Mouse (Mus musculus): ENCODE results near the gene Arhgap32. TPM values are rescaled to one million over a fixed set of nuclear protein-coding genes. Genes with fewer than 3 reads are reported as not detected.
A peak's percentile ranks its signal among the peaks of the same experiment; 100 is the strongest.

The Arhgap32 gene
- total RNA-seq (2014; rRNA removed), result 40.9 and 47.6 TPM in 2 replicates
- polyA plus RNA-seq (2015; fragmentation: Nextera tagmentation; extraction: Ambion mirVana), result 8.6 and 12.9 TPM in 2 replicates

DNA sequence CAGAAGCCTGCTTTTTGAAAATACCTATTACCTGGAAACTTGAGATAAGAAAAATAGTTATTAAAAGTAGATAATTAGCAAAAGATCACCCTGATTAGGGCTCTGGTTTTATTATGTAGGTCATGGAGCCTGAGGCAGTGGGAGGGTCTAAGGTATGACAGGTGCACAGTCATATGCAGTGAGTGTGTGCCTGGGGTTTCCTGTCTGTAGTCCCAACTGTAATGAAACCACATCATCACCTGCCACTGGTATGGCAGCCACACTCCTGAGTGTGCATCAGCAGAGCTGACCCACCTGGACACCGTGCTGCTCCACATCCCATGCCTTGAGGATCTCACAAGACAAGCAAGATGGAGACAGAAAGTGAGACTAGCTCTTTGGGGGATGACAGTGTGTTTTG lies at the start of gene Arhgap32:
Gene Arhgap32 (plus strand): TSS at position 351 of the 400 bp plus-strand sequence.
- no peaks in the 10 kb centered on the region for H3K36me3 ChIP-seq (ENCODE audit: insufficient read depth)
- TF ChIP-seq CTCF (IDR thresholded peaks at IDR 0.05; ENCODE audit: low read depth), result no peak
- no peak within 1 kb of the TSS for H3K9ac ChIP-seq
- no peak within 1 kb of the TSS for H3K4me2 ChIP-seq (ENCODE audit: low read depth)
- peaks cover 6% of the 10 kb centered on the region; the same call in 1 of the 2 replicates for H3K4me1 ChIP-seq (ENCODE audit: insufficient read depth)
- no peaks in the 10 kb centered on the region for H3K9me3 ChIP-seq (ENCODE audit: low read length)
- H3K4me3 ChIP-seq (ENCODE audit: low read depth, low read length), result no peak within 1 kb of the TSS
- DNase-seq (no peak), ATAC-seq (no peak)
- no peaks in the 10 kb centered on the region for H3K27me3 ChIP-seq (ENCODE audit: insufficient read depth, low read length)
- WGBS, result 100% methylated on average over 1 of the region's 1 CpGs
- H3K27ac ChIP-seq (ENCODE audit: low read depth, low read length), result no peak within 1 kb of the TSS

DNA sequence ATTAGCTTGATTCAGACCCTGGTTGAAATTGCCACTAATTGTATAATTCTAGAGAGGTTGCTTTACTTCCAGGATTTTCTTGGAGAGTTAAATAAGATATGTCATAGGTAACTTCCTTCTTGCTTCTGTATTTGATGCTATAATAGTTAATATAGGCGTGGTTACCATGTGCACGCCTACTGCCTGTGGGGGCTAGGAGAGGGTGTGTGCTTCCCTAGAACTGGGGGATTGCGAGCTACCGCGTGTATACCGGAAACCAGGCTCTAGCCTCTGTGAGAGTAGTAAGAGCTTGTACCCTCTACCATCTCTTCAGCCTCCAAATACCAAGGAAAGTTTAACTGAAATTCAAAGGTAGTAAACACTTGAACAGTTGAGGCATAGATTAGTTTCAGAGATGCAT lies 43.2 kb upstream of the Arhgap32 start:
- 96% methylated on average over 6 of the region's 6 CpGs for WGBS
- no peak overlapping the region for H3K9ac ChIP-seq
- DNase-seq, result no peak
- no peak for ATAC-seq
- no peaks in the 10 kb centered on the region for H3K36me3 ChIP-seq (ENCODE audit: insufficient read depth)
- no peak overlapping the region for H3K4me2 ChIP-seq (ENCODE audit: low read depth)
- no peak for TF ChIP-seq CTCF (IDR thresholded peaks at IDR 0.05; ENCODE audit: low read depth)
- no peaks in the 10 kb centered on the region for H3K4me1 ChIP-seq (ENCODE audit: insufficient read depth)
- H3K27ac ChIP-seq (ENCODE audit: low read depth, low read length), result no peak overlapping the region
- H3K9me3 ChIP-seq (ENCODE audit: low read length), result no peaks in the 10 kb centered on the region
- H3K4me3 ChIP-seq (ENCODE audit: low read depth, low read length), result no peak overlapping the region
- no peaks in the 10 kb centered on the region for H3K27me3 ChIP-seq (ENCODE audit: insufficient read depth, low read length)

DNA sequence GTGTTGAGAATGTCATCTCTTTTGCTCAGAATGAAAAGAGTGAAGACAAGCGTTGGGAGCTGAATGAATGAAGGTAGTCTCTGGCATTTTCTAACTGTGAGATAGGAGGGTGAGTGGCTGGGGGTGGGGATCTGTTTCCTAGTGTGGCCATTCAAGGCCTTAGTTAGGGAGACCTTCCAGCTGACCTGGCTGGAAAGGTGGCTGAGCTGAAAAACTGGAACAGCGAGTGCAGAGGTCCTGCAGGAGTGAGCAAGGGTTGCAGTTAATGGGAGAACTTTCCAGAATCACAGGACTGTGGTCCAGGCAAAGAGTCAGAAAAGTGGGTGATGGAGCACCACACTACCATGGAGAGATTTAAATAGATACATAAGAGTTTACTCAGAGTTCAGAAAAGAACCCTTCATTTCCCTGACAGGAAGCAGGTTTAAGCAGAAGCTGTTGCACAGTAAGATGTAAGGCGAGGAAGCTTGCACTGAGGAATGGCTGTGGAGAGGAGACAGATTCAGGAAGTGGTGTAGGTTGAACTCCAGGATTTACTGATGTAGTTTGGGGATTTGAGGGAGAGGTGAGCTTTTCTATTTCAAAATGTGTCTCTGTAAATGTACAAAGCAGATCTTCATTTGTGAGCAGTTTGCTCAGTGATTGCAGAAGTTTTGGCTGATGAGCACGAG lies 27.7 kb upstream of the Arhgap32 start:
- H3K4me1 ChIP-seq (ENCODE audit: insufficient read depth), result peaks cover 3% of the 10 kb centered on the region; the same call in 1 of the 2 replicates
- no peaks in the 10 kb centered on the region for H3K36me3 ChIP-seq (ENCODE audit: insufficient read depth)
- DNase-seq (no peak), ATAC-seq (no peak)
- no peak for TF ChIP-seq CTCF (IDR thresholded peaks at IDR 0.05; ENCODE audit: low read depth)
- 66% methylated on average over 4 of the region's 4 CpGs for WGBS
- H3K27me3 ChIP-seq (ENCODE audit: insufficient read depth, low read length), result no peaks in the 10 kb centered on the region
- H3K9ac ChIP-seq, result no peak overlapping the region
- peak overlapping the region; percentile 9 for H3K27ac ChIP-seq (ENCODE audit: low read depth, low read length)
- no peak overlapping the region for H3K4me2 ChIP-seq (ENCODE audit: low read depth)
- no peak overlapping the region for H3K4me3 ChIP-seq (ENCODE audit: low read depth, low read length)
- H3K9me3 ChIP-seq (ENCODE audit: low read length), result no peaks in the 10 kb centered on the region

DNA sequence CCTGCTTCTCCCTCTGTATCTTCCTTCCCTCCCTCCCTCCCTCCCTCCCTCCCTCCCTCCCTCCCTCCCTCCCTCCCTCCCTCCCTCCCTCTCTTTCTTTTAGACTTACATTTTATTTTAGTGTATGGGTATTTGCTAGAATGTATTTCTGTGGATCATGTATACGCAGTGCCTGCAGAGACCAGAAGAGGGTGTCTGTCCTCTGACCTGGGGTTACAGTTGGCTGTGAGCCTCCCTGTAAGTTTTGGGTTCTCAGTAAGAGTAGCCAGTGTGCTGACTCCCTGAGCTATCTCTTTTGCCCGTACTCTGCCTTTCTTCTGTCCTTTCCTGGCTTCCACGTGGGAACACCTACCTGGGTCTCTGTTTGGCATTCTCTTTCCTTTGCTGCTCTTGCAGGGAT lies 27.1 kb upstream of the Arhgap32 start:
- no peak for DNase-seq
- ATAC-seq, result no peak
- no peak for TF ChIP-seq CTCF (IDR thresholded peaks at IDR 0.05; ENCODE audit: low read depth)
- WGBS, result 72% methylated on average over 3 of the region's 3 CpGs
- Histone ChIP-seq H3K4me1 (ENCODE audit: insufficient read depth) (peaks cover 3% of the 10 kb centered on the region; the same call in 1 of the 2 replicates), H3K9me3 (ENCODE audit: low read length) (no peaks in the 10 kb centered on the region), H3K4me3 (ENCODE audit: low read depth, low read length) (no peak overlapping the region), H3K36me3 (ENCODE audit: insufficient read depth) (no peaks in the 10 kb centered on the region), H3K27ac (ENCODE audit: low read depth, low read length) (no peak overlapping the region), H3K27me3 (ENCODE audit: insufficient read depth, low read length) (no peaks in the 10 kb centered on the region), H3K4me2 (ENCODE audit: low read depth) (no peak overlapping the region), H3K9ac (no peak overlapping the region)

DNA sequence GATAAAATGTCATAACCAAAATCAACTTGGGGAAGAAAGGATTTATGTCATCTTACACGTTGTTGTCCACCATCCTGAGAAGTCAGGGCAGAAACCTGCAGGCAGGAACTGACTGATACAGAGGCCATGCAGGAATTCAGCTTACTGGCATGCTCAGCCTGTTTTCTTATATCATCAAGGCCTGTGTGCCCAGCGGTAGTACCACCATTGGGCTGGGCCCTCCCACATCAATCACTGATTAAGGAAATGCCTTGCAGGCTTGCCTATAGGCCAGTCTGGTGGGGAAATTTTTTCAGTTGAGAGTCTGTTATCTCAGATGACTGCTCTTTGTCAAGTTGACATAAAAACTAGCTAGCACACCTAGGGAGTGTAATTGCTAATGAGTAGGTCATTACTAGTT lies 22.5 kb upstream of the Arhgap32 start:
- no peak for DNase-seq
- WGBS, result 54% methylated on average over 2 of the region's 2 CpGs
- no peaks in the 10 kb centered on the region for H3K27me3 ChIP-seq (ENCODE audit: insufficient read depth, low read length)
- no peak overlapping the region for H3K9ac ChIP-seq
- H3K4me2 ChIP-seq (ENCODE audit: low read depth), result no peak overlapping the region
- no peaks in the 10 kb centered on the region; the same call in 1 of the 2 replicates for H3K4me1 ChIP-seq (ENCODE audit: insufficient read depth)
- no peak for ATAC-seq
- TF ChIP-seq CTCF (IDR thresholded peaks at IDR 0.05; ENCODE audit: low read depth), result no peak
- no peaks in the 10 kb centered on the region for H3K9me3 ChIP-seq (ENCODE audit: low read length)
- no peak overlapping the region for H3K27ac ChIP-seq (ENCODE audit: low read depth, low read length)
- no peaks in the 10 kb centered on the region for H3K36me3 ChIP-seq (ENCODE audit: insufficient read depth)
- H3K4me3 ChIP-seq (ENCODE audit: low read depth, low read length), result no peak overlapping the region

DNA sequence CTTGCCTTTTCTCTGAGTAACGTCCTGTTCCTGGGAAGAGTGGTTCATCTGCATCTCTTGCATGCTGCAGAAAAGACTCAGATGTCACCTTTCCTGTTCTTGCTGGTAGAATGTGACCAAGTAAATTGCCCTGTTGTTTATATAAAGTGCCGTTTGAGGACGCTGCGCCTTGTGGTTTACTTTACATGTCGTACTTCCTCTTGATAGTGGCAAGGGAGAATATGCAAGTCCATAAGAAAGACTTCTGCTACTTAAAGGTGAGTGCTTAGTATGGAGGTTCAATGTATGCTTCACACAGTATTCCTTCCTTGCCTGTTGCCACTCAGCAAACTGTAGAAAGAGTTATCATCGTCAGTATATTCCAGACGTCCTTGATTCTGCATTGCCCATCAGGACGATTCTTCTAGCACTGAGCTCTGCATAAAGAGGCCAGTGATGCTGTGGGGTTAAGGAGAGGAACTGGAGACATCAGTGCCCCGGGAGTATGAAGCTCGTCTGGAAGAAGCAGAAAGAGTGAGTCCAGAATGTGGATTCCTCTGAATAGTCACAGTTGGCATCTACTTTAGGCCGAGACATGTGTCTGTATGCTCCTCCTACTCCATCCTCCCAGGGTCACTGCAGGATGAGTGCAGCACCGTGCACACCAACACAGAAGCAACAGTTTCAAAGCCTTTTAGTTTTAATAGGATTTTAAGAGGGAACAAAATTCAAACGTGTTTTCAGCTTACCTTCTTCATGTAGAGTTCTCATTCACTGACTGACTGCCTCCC lies 21.4 kb upstream of the Arhgap32 start:
- TF ChIP-seq CTCF (IDR thresholded peaks at IDR 0.05; ENCODE audit: low read depth), result no peak
- H3K9ac ChIP-seq, result no peak overlapping the region
- no peak overlapping the region for H3K27ac ChIP-seq (ENCODE audit: low read depth, low read length)
- H3K4me2 ChIP-seq (ENCODE audit: low read depth), result no peak overlapping the region
- H3K36me3 ChIP-seq (ENCODE audit: insufficient read depth), result no peaks in the 10 kb centered on the region
- H3K27me3 ChIP-seq (ENCODE audit: insufficient read depth, low read length), result no peaks in the 10 kb centered on the region
- H3K4me3 ChIP-seq (ENCODE audit: low read depth, low read length), result no peak overlapping the region
- H3K9me3 ChIP-seq (ENCODE audit: low read length), result no peaks in the 10 kb centered on the region
- no peak for ATAC-seq
- WGBS, result 68% methylated on average over 13 of the region's 13 CpGs
- H3K4me1 ChIP-seq (ENCODE audit: insufficient read depth), result no peaks in the 10 kb centered on the region; the same call in 1 of the 2 replicates
- no peak for DNase-seq

DNA sequence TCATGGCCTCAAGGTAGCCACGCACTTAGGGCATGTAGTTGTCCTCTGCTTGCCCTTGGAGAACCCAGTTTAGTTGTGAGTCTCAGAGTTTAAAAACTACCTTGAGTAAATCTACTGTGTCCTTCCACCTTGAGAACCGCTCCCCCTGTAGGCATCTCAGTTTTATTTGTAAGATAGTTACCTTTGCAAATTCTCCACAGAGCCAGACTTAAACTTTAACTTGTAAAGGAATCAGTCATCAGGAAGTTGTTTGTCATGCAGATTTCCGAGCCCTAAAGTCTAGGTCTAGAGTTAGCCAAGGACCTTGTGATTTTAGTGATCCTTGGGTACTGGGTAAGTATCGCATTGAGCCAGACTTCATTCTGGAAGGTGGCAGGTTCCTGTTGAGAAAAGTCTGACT lies 20.4 kb upstream of the Arhgap32 start:
- 91% methylated on average over 4 of the region's 4 CpGs for WGBS
- DNase-seq (no peak), ATAC-seq (no peak)
- no peak for TF ChIP-seq CTCF (IDR thresholded peaks at IDR 0.05; ENCODE audit: low read depth)
- Histone ChIP-seq H3K9ac (no peak overlapping the region), H3K4me3 (ENCODE audit: low read depth, low read length) (no peak overlapping the region), H3K4me1 (ENCODE audit: insufficient read depth) (no peaks in the 10 kb centered on the region; the same call in 1 of the 2 replicates), H3K9me3 (ENCODE audit: low read length) (no peaks in the 10 kb centered on the region), H3K4me2 (ENCODE audit: low read depth) (no peak overlapping the region), H3K27ac (ENCODE audit: low read depth, low read length) (no peak overlapping the region), H3K27me3 (ENCODE audit: insufficient read depth, low read length) (no peaks in the 10 kb centered on the region), H3K36me3 (ENCODE audit: insufficient read depth) (no peaks in the 10 kb centered on the region)

Measured in forebrain, postnatal 0 days (tissue).